ENCODE assay signal across 29 mouse cellular contexts in the genomic region with DNA sequence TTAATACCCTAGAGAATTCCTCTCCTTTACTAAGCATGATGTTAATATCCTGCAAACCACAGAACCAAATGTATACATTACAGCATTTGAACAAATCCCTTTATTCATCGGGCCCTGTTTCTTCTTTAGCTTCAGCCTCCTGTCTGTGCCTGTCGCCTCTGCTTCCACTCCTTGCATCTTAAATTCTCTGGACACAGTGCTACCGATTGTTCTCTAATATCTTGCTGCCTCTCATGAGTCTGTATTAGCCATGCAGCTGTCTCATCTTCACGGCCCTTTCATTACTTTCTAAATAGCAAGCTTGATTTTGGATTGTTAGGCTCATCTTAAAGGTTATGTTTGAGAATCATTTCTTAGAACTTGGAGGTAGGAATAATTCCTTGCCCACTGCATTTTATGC.
DNase-seq lines count a peak whose midpoint lies in the region; ATAC-seq and TF ChIP-seq lines count a peak whose summit lies in the region.
"Had no signal": no experiment of that assay in that cellular context is flagged by ENCODE, and none has a peak within 500 bp of the region (broad histone marks: within the 10 kb centered on the region; RNA-seq: fewer than 3 reads in every experiment).

No protein-coding gene starts in this region.

- TF ChIP-seq CTCF in forebrain, postnatal 0 days (IDR thresholded peaks at IDR 0.05; ENCODE audit: low read depth): no peak
- TF ChIP-seq CTCF in midbrain, postnatal 0 days (IDR thresholded peaks at IDR 0.05): no peak

- no peaks in the 10 kb centered on the region for H3K4me1 ChIP-seq in forebrain, postnatal 0 days (ENCODE audit: insufficient read depth)
- H3K4me1 ChIP-seq in forebrain, embryonic 13.5 days: no peaks in the 10 kb centered on the region
- no peaks in the 10 kb centered on the region for H3K4me1 ChIP-seq in midbrain, embryonic 11.5 days (ENCODE audit: control insufficient read depth, insufficient read depth, low read length)
- H3K4me1 ChIP-seq in midbrain, embryonic 14.5 days (ENCODE audit: control insufficient read depth, insufficient read depth, low read length): no peaks in the 10 kb centered on the region
- no peaks in the 10 kb centered on the region for H3K4me1 ChIP-seq in midbrain, embryonic 13.5 days (replicated peaks)
- H3K4me1 ChIP-seq in midbrain, postnatal 0 days (ENCODE audit: insufficient read depth, low read length): no peaks in the 10 kb centered on the region
- H3K4me1 ChIP-seq: embryonic facial prominence, embryonic 13.5 days; embryonic facial prominence, embryonic 15.5 days; forebrain, embryonic 10.5 days; forebrain, embryonic 12.5 days; forebrain, embryonic 15.5 days had no signal

- WGBS in forebrain, postnatal 0 days: 71% methylated on average over 4 of the region's 4 CpGs
- 73% methylated on average over 4 of the region's 4 CpGs for WGBS in forebrain, embryonic 13.5 days
- WGBS in midbrain, embryonic 11.5 days: 65% methylated on average over 4 of the region's 4 CpGs
- 38% methylated on average over 4 of the region's 4 CpGs for WGBS in midbrain, embryonic 14.5 days
- 39% methylated on average over 4 of the region's 4 CpGs for WGBS in midbrain, embryonic 13.5 days
- 31% methylated on average over 4 of the region's 4 CpGs for WGBS in midbrain, postnatal 0 days

- H3K9me3 ChIP-seq in forebrain, postnatal 0 days (ENCODE audit: low read length): no peaks in the 10 kb centered on the region
- no peaks in the 10 kb centered on the region for H3K9me3 ChIP-seq in forebrain, embryonic 13.5 days (replicated peaks)
- no peaks in the 10 kb centered on the region for H3K9me3 ChIP-seq in midbrain, embryonic 11.5 days (ENCODE audit: control insufficient read depth, low read length)
- no peaks in the 10 kb centered on the region for H3K9me3 ChIP-seq in midbrain, embryonic 14.5 days (ENCODE audit: control insufficient read depth, low read length)
- H3K9me3 ChIP-seq in midbrain, embryonic 13.5 days: no peaks in the 10 kb centered on the region
- no peaks in the 10 kb centered on the region for H3K9me3 ChIP-seq in midbrain, postnatal 0 days (ENCODE audit: low read length)
- H3K9me3 ChIP-seq: embryonic facial prominence, embryonic 13.5 days; embryonic facial prominence, embryonic 15.5 days; forebrain, embryonic 10.5 days; forebrain, embryonic 12.5 days; forebrain, embryonic 15.5 days; G1E had no signal

- DNase-seq in forebrain, postnatal 0 days: no peak
- DNase-seq in midbrain, embryonic 11.5 days (ENCODE audit: low spot score, missing footprints): no peak
- no peak for DNase-seq in midbrain, embryonic 14.5 days
- no peak for DNase-seq in midbrain, postnatal 0 days (ENCODE audit: low spot score)
- peak; percentile 8 for DNase-seq in brain, adult 2 months (ENCODE audit: low read depth, low spot score)
- DNase-seq: adrenal gland, adult 8-10 months; adrenal gland, postnatal 14 days; adrenal gland, postnatal 36 days; B cell, adult 2 months; cerebellum, adult 11 months; cerebellum, adult 18-20 months; cerebellum, adult 8-10 months; cerebellum, adult 9-11 months; cerebellum, postnatal 14 days; cerebellum, postnatal 36 days; embryo, embryonic 11 days had no signal

- H3K9ac ChIP-seq in forebrain, postnatal 0 days: no peak overlapping the region
- no peak overlapping the region for H3K9ac ChIP-seq in forebrain, embryonic 13.5 days
- H3K9ac ChIP-seq in midbrain, embryonic 11.5 days (ENCODE audit: low read length): no peak overlapping the region
- no peak overlapping the region for H3K9ac ChIP-seq in midbrain, embryonic 14.5 days (replicated peaks; ENCODE audit: low read length)
- no peak overlapping the region for H3K9ac ChIP-seq in midbrain, embryonic 13.5 days (replicated peaks)
- no peak overlapping the region for H3K9ac ChIP-seq in midbrain, postnatal 0 days (replicated peaks; ENCODE audit: low read length, poor library complexity, severe bottlenecking)
- H3K9ac ChIP-seq: embryonic facial prominence, embryonic 13.5 days; embryonic facial prominence, embryonic 15.5 days; forebrain, embryonic 12.5 days; forebrain, embryonic 15.5 days had no signal

- peak; percentile 55 for ATAC-seq in forebrain, postnatal 0 days
- no peak for ATAC-seq in forebrain, embryonic 13.5 days
- peak; percentile 74; the same call in 1 of the 2 replicates for ATAC-seq in midbrain, embryonic 11.5 days (ENCODE audit: low FRiP score)
- ATAC-seq in midbrain, embryonic 14.5 days (ENCODE audit: low FRiP score, low TSS enrichment): no peak
- ATAC-seq in midbrain, embryonic 13.5 days: 0 out of 2 replicates have a peak, but pooled peaks have one; percentile 9
- no peak for ATAC-seq in midbrain, postnatal 0 days (ENCODE audit: low FRiP score)
- ATAC-seq: activated CD4-positive, CD25-positive, alpha-beta regulatory T cell, adult 4 months; CD4-positive, CD25-positive, alpha-beta regulatory T cell, adult 4 months; forebrain, embryonic 15.5 days; Patski had no signal

- no peak overlapping the region for H3K4me3 ChIP-seq in forebrain, postnatal 0 days (ENCODE audit: low read depth, low read length)
- no peak overlapping the region for H3K4me3 ChIP-seq in forebrain, embryonic 13.5 days
- H3K4me3 ChIP-seq in midbrain, embryonic 11.5 days (ENCODE audit: low read depth, low read length): no peak overlapping the region
- no peak overlapping the region for H3K4me3 ChIP-seq in midbrain, embryonic 14.5 days (replicated peaks; ENCODE audit: low read depth, low read length)
- no peak overlapping the region for H3K4me3 ChIP-seq in midbrain, embryonic 13.5 days (replicated peaks)
- no peak overlapping the region for H3K4me3 ChIP-seq in midbrain, postnatal 0 days (ENCODE audit: low read depth, low read length)
- H3K4me3 ChIP-seq: embryonic facial prominence, embryonic 13.5 days; embryonic facial prominence, embryonic 15.5 days; erythroblast, embryonic 14.5 days; forebrain, embryonic 10.5 days; forebrain, embryonic 12.5 days; forebrain, embryonic 15.5 days had no signal

- H3K36me3 ChIP-seq in forebrain, postnatal 0 days (ENCODE audit: insufficient read depth): no peaks in the 10 kb centered on the region
- no peaks in the 10 kb centered on the region for H3K36me3 ChIP-seq in forebrain, embryonic 13.5 days (ENCODE audit: poor library complexity, severe bottlenecking)
- H3K36me3 ChIP-seq in midbrain, embryonic 11.5 days (ENCODE audit: control insufficient read depth, insufficient read depth, low read length): no peaks in the 10 kb centered on the region
- no peaks in the 10 kb centered on the region for H3K36me3 ChIP-seq in midbrain, embryonic 14.5 days (ENCODE audit: control insufficient read depth, insufficient read depth, low read length)
- H3K36me3 ChIP-seq in midbrain, embryonic 13.5 days: no peaks in the 10 kb centered on the region
- H3K36me3 ChIP-seq in midbrain, postnatal 0 days (ENCODE audit: insufficient read depth, low read length): no peaks in the 10 kb centered on the region
- H3K36me3 ChIP-seq: embryonic facial prominence, embryonic 13.5 days; embryonic facial prominence, embryonic 15.5 days; forebrain, embryonic 10.5 days; forebrain, embryonic 12.5 days; forebrain, embryonic 15.5 days; G1E had no signal

- H3K27ac ChIP-seq in forebrain, postnatal 0 days (ENCODE audit: low read depth, low read length): no peak overlapping the region
- H3K27ac ChIP-seq in forebrain, embryonic 13.5 days: no peak overlapping the region
- H3K27ac ChIP-seq in midbrain, embryonic 11.5 days (ENCODE audit: low read depth, low read length): no peak overlapping the region
- no peak overlapping the region for H3K27ac ChIP-seq in midbrain, embryonic 14.5 days (replicated peaks; ENCODE audit: low read depth, low read length)
- no peak overlapping the region for H3K27ac ChIP-seq in midbrain, embryonic 13.5 days
- no peak overlapping the region for H3K27ac ChIP-seq in midbrain, postnatal 0 days (ENCODE audit: low read depth, low read length)
- H3K27ac ChIP-seq: embryonic facial prominence, embryonic 13.5 days; embryonic facial prominence, embryonic 15.5 days; forebrain, embryonic 10.5 days; forebrain, embryonic 12.5 days; forebrain, embryonic 15.5 days had no signal

- H3K4me2 ChIP-seq in forebrain, postnatal 0 days (ENCODE audit: low read depth): no peak overlapping the region
- no peak overlapping the region for H3K4me2 ChIP-seq in forebrain, embryonic 13.5 days
- no peak overlapping the region for H3K4me2 ChIP-seq in midbrain, embryonic 11.5 days
- no peak overlapping the region for H3K4me2 ChIP-seq in midbrain, embryonic 14.5 days (ENCODE audit: low read length)
- no peak overlapping the region for H3K4me2 ChIP-seq in midbrain, embryonic 13.5 days (replicated peaks)
- H3K4me2 ChIP-seq in midbrain, postnatal 0 days (ENCODE audit: low read depth, low read length, poor library complexity, severe bottlenecking): no peak overlapping the region
- H3K4me2 ChIP-seq: embryonic facial prominence, embryonic 13.5 days; embryonic facial prominence, embryonic 15.5 days; forebrain, embryonic 12.5 days; forebrain, embryonic 15.5 days had no signal

- no peaks in the 10 kb centered on the region for H3K27me3 ChIP-seq in forebrain, postnatal 0 days (ENCODE audit: insufficient read depth, low read length)
- H3K27me3 ChIP-seq in forebrain, embryonic 13.5 days: no peaks in the 10 kb centered on the region
- H3K27me3 ChIP-seq in midbrain, embryonic 11.5 days (ENCODE audit: control insufficient read depth, insufficient read depth, low read length): no peaks in the 10 kb centered on the region
- no peaks in the 10 kb centered on the region for H3K27me3 ChIP-seq in midbrain, embryonic 14.5 days (ENCODE audit: control insufficient read depth, insufficient read depth, low read length)
- H3K27me3 ChIP-seq in midbrain, embryonic 13.5 days: no peaks in the 10 kb centered on the region
- H3K27me3 ChIP-seq in midbrain, postnatal 0 days (ENCODE audit: insufficient read depth, low read length): no peaks in the 10 kb centered on the region
- H3K27me3 ChIP-seq: CH12.LX; embryonic facial prominence, embryonic 13.5 days; embryonic facial prominence, embryonic 15.5 days; forebrain, embryonic 12.5 days; forebrain, embryonic 15.5 days; Patski had no signal

Comparison
In these comparisons a context has a peak if more than half of its experiments do, and no peak if none do; other contexts are left out.
1. ATAC-seq: peak in forebrain, postnatal 0 days (single experiment), midbrain, embryonic 11.5 days (single experiment) and midbrain, embryonic 13.5 days (single experiment); none in forebrain, embryonic 13.5 days (single experiment), midbrain, embryonic 14.5 days (single experiment) and midbrain, postnatal 0 days (single experiment).